In genomic region chr6:95182238-95182637, GRCm38 (mm10) we compare ENCODE assay signal across 16 mouse cellular contexts.
"Had no signal": no experiment of that assay in that cellular context is flagged by ENCODE, and none has a peak within 500 bp of the region (broad histone marks: within the 10 kb centered on the region; RNA-seq: fewer than 3 reads in every experiment).

No protein-coding gene starts in this region.

- H3K9ac ChIP-seq: neural tube, embryonic 13.5 days; neural tube, embryonic 15.5 days; stomach, embryonic 15.5 days had no signal

- H3K27ac ChIP-seq: neural tube, embryonic 13.5 days; neural tube, embryonic 15.5 days; stomach, embryonic 15.5 days; stomach, postnatal 0 days had no signal

- H3K4me2 ChIP-seq: neural tube, embryonic 13.5 days; neural tube, embryonic 15.5 days; stomach, embryonic 15.5 days had no signal

- H3K36me3 ChIP-seq: neural tube, embryonic 13.5 days; neural tube, embryonic 15.5 days; stomach, embryonic 15.5 days had no signal

- DNase-seq: retina, postnatal 1 day; right cerebral cortex, adult 18-20 months; right cerebral cortex, postnatal 14 days; right cerebral cortex, postnatal 25 days; right cerebral cortex, postnatal 4 days; spleen, adult 18-20 months; thymus, adult 18-20 months; thymus, adult 2 months; thymus, postnatal 14 days; thymus, postnatal 25 days; thymus, postnatal 36 days; thymus, postnatal 4 days had no signal

- H3K9me3 ChIP-seq: neural tube, embryonic 13.5 days; neural tube, embryonic 15.5 days; stomach, embryonic 15.5 days had no signal

- H3K4me3 ChIP-seq: neural tube, embryonic 13.5 days; neural tube, embryonic 15.5 days; stomach, embryonic 15.5 days had no signal

- H3K27me3 ChIP-seq: neural tube, embryonic 13.5 days; neural tube, embryonic 15.5 days; stomach, embryonic 15.5 days had no signal
